Comparison of ENCODE assay signal across 8 mouse cellular contexts in genomic region chr8:123630841-123631251, GRCm38 (mm10). TPM values are rescaled to one million over a fixed set of nuclear protein-coding genes. Genes with fewer than 3 reads are reported as not detected.
DNase-seq lines count a peak whose midpoint lies in the region; ATAC-seq and TF ChIP-seq lines count a peak whose summit lies in the region.

No protein-coding gene starts in this region.

- H3K36me3 ChIP-seq in hindbrain, embryonic 10.5 days: no peaks in the 10 kb centered on the region
- H3K36me3 ChIP-seq in midbrain, embryonic 10.5 days: no peaks in the 10 kb centered on the region

- peaks cover 57% of the 10 kb centered on the region for H3K27me3 ChIP-seq in hindbrain, embryonic 10.5 days (ENCODE audit: insufficient read depth, poor library complexity, severe bottlenecking)
- peaks cover 54% of the 10 kb centered on the region for H3K27me3 ChIP-seq in midbrain, embryonic 10.5 days (ENCODE audit: low read depth, poor library complexity, severe bottlenecking)

- DNase-seq in adrenal gland, adult (ENCODE audit: inconsistent age in 2 of 2, low spot score in 1 of 2): peak; percentile 27 to 55
- DNase-seq in adrenal gland, postnatal 36 days: no peak
- peak; percentile 49 for DNase-seq in NIH3T3 (ENCODE audit: low read depth)
- DNase-seq in hindbrain, embryonic 10.5 days (ENCODE audit: low spot score): no peak
- DNase-seq in midbrain, embryonic 10.5 days (ENCODE audit: low spot score): no peak
- no peak for DNase-seq in left cerebral cortex, adult 2 months (ENCODE audit: extremely low spot score in 1 of 2, low spot score in 2 of 2)
- DNase-seq in thymus, postnatal 14 days: no peak

- no peaks in the 10 kb centered on the region for H3K9me3 ChIP-seq in hindbrain, embryonic 10.5 days
- no peaks in the 10 kb centered on the region for H3K9me3 ChIP-seq in midbrain, embryonic 10.5 days (replicated peaks)

- 36% methylated on average over 12 of the region's 12 CpGs for WGBS in hindbrain, embryonic 10.5 days
- 33% methylated on average over 12 of the region's 12 CpGs for WGBS in midbrain, embryonic 10.5 days

- peaks cover 16% of the 10 kb centered on the region for H3K4me1 ChIP-seq in hindbrain, embryonic 10.5 days (replicated peaks)
- peaks cover 26% of the 10 kb centered on the region for H3K4me1 ChIP-seq in midbrain, embryonic 10.5 days

- no peak for TF ChIP-seq CTCF in left cerebral cortex, adult 2 months (IDR thresholded peaks at IDR 0.05)

- no peak overlapping the region for H3K27ac ChIP-seq in hindbrain, embryonic 10.5 days
- H3K27ac ChIP-seq in midbrain, embryonic 10.5 days (replicated peaks): no peak overlapping the region
- no peak overlapping the region for H3K27ac ChIP-seq in left cerebral cortex, adult 2 months

- H3K4me3 ChIP-seq in hindbrain, embryonic 10.5 days: peak overlapping the region; percentile 39
- peak overlapping the region; percentile 37 for H3K4me3 ChIP-seq in midbrain, embryonic 10.5 days
- no peak overlapping the region for H3K4me3 ChIP-seq in left cerebral cortex, adult 2 months

- ATAC-seq in monocyte, adult 5-6 weeks (replicated peaks; ENCODE audit: insufficient number of reproducible peaks, low FRiP score, low TSS enrichment, poor library complexity, severe bottlenecking): no peak

- intact Hi-C loops in left cerebral cortex, adult 2 months (cut with DNase I): no loop called here

RNA-seq across cellular contexts. Expression of gene Rhou, which starts 22.9 kb away (rescaled TPM):
- total RNA-seq in adrenal gland, postnatal 36 days (2021): 10 to 100 TPM; 40.8 to 55.7 TPM
- polyA plus RNA-seq in hindbrain, embryonic 10.5 days (2016; fragmentation: Nextera tagmentation; extraction: Ambion mirVana): 6.7 and 7.5 TPM in 2 replicates
- 5.4 and 6.0 TPM in 2 replicates for polyA plus RNA-seq in midbrain, embryonic 10.5 days (2016; fragmentation: Nextera tagmentation; extraction: Ambion mirVana)
- total RNA-seq in left cerebral cortex, adult 2 months (2021): 10 to 100 TPM; 45.9 to 46.2 TPM
- 0.19 to 1.7 TPM (median 0.86 TPM) in 3 replicates for total RNA-seq in monocyte, adult 5-6 weeks (2017)

Comparison
In these comparisons a context has a peak if more than half of its experiments do, and no peak if none do; other contexts are left out.
1. DNase-seq: peak in adrenal gland, adult (2 of 2) and NIH3T3 (single experiment); none in adrenal gland, postnatal 36 days (0 of 2), hindbrain, embryonic 10.5 days (single experiment), midbrain, embryonic 10.5 days (single experiment), left cerebral cortex, adult 2 months (0 of 2) and thymus, postnatal 14 days (single experiment).
2. RNA of gene Rhou, which starts 22.9 kb away (total RNA-seq): 40.8 to 55.7 TPM in adrenal gland, postnatal 36 days and 45.9 to 46.2 TPM in left cerebral cortex, adult 2 months; 0.19 to 1.7 TPM in monocyte, adult 5-6 weeks; every median in the first group is over 10 times any median in the second.